In the genomic region with DNA sequence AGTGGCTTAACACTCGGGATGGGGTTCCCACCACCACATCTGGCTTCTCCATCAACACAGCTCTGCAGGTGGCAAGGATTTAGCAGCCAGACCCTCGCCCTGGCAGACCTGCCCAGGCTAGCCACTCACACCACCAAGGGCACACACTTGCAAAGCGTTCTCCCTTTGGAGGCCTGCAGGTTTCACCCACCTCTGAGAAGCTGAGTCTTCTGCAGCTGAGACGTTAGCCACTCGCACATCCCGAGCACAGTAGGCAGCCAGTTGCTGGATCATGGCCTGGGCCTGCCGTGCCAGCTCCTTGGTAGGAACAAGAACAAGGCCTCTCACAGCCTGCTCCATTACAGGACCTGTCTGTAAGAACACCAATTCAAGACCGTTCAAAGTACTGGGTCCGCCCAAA, we compare ENCODE assay signal across 8 mouse cellular contexts. TPM values are rescaled to one million over a fixed set of nuclear protein-coding genes. Genes with fewer than 3 reads are reported as not detected.
DNase-seq lines count a peak whose midpoint lies in the region; ATAC-seq and TF ChIP-seq lines count a peak whose summit lies in the region.

No protein-coding gene starts in this region.

- no peak for TF ChIP-seq CTCF in C2C12 (IDR thresholded peaks at IDR 0.05; ENCODE audit: control insufficient read depth, insufficient read depth, insufficient read length)

- H3K27me3 ChIP-seq in heart, embryonic 10.5 days (ENCODE audit: insufficient read depth, poor library complexity, severe bottlenecking) = no peaks in the 10 kb centered on the region
- no peaks in the 10 kb centered on the region for H3K27me3 ChIP-seq in C2C12 (ENCODE audit: control insufficient read depth, insufficient read depth, insufficient read length)
- H3K27me3 ChIP-seq in forebrain, embryonic 12.5 days = no peaks in the 10 kb centered on the region
- H3K27me3 ChIP-seq in liver, embryonic 13.5 days = no peaks in the 10 kb centered on the region

- ATAC-seq in forebrain, embryonic 12.5 days (ENCODE audit: low FRiP score) = no peak
- ATAC-seq in liver, embryonic 13.5 days (ENCODE audit: low read depth) = no peak

- peaks cover 35% of the 10 kb centered on the region for H3K79me2 ChIP-seq in C2C12 (ENCODE audit: control insufficient read depth, insufficient read depth)

- WGBS in heart, embryonic 10.5 days = 63% methylated on average over 9 of the region's 9 CpGs
- 73% methylated on average over 9 of the region's 9 CpGs for WGBS in forebrain, embryonic 12.5 days
- WGBS in liver, embryonic 13.5 days (ENCODE audit: insufficient replicate concordance) = 49% methylated on average over 9 of the region's 9 CpGs

- peak overlapping the region; percentile 87 for H3K9ac ChIP-seq in forebrain, embryonic 12.5 days
- H3K9ac ChIP-seq in liver, embryonic 13.5 days = peak overlapping the region; percentile 83

- H3K79me3 ChIP-seq in C2C12 (ENCODE audit: low read depth) = peaks cover 24% of the 10 kb centered on the region

- peaks cover 61% of the 10 kb centered on the region for H3K36me3 ChIP-seq in heart, embryonic 10.5 days
- peaks cover 61% of the 10 kb centered on the region for H3K36me3 ChIP-seq in C2C12 (ENCODE audit: control insufficient read depth, insufficient read depth)
- peaks cover 68% of the 10 kb centered on the region for H3K36me3 ChIP-seq in forebrain, embryonic 12.5 days (replicated peaks)
- H3K36me3 ChIP-seq in liver, embryonic 13.5 days = peaks cover 62% of the 10 kb centered on the region

- intact Hi-C loops in heart, postnatal 36 days (cut with DNase I) = loop anchor here (2.0 kb wide), 1 partner anchor 66 kb away; a partner anchor contains a TSS

- H3K27ac ChIP-seq in heart, embryonic 10.5 days = peak overlapping the region; percentile 90; the same call in 1 of the 2 replicates
- no peak overlapping the region for H3K27ac ChIP-seq in forebrain, embryonic 12.5 days
- 0 out of 2 replicates have a peak overlapping the region, but pooled peaks have one; percentile 18 for H3K27ac ChIP-seq in liver, embryonic 13.5 days

- H3K4me2 ChIP-seq in forebrain, embryonic 12.5 days = peak overlapping the region; percentile 91
- peak overlapping the region; percentile 85 for H3K4me2 ChIP-seq in liver, embryonic 13.5 days

- H3K4me1 ChIP-seq in heart, embryonic 10.5 days = peaks cover 8% of the 10 kb centered on the region
- H3K4me1 ChIP-seq in forebrain, embryonic 12.5 days = peaks cover 14% of the 10 kb centered on the region
- H3K4me1 ChIP-seq in liver, embryonic 13.5 days (replicated peaks) = peaks cover 26% of the 10 kb centered on the region

- peak overlapping the region; percentile 88 for H3K4me3 ChIP-seq in heart, embryonic 10.5 days
- H3K4me3 ChIP-seq in C2C12 (ENCODE audit: insufficient read depth, poor library complexity, severe bottlenecking) = peak overlapping the region; percentile 95
- H3K4me3 ChIP-seq in forebrain, embryonic 12.5 days (replicated peaks) = peak overlapping the region; percentile 90
- peak overlapping the region; percentile 82 for H3K4me3 ChIP-seq in liver, embryonic 13.5 days (replicated peaks)

- H3K9me3 ChIP-seq in heart, embryonic 10.5 days = no peaks in the 10 kb centered on the region
- H3K9me3 ChIP-seq in forebrain, embryonic 12.5 days = no peaks in the 10 kb centered on the region
- no peaks in the 10 kb centered on the region for H3K9me3 ChIP-seq in liver, embryonic 13.5 days (replicated peaks)

- H3ac ChIP-seq in C2C12 (ENCODE audit: control insufficient read depth, insufficient read length, low read depth) = peak overlapping the region; percentile 99

- no peak for DNase-seq in heart, embryonic 10.5 days (ENCODE audit: low spot score)
- no peak for DNase-seq in heart, postnatal 36 days
- no peak for DNase-seq in liver, embryonic 13.5 days
- no peak for DNase-seq in urinary bladder, postnatal 4 days (ENCODE audit: low spot score in 2 of 2)
- no peak for DNase-seq in layer of hippocampus, adult 11-12 months (ENCODE audit: low spot score)
- DNase-seq in retina, embryonic 14.5 days (ENCODE audit: low spot score) = no peak

TF ChIP-seq in C2C12, 6 proteins besides CTCF, POLR2A, EP300 and RAD21:
- TF ChIP-seq MYOG (IDR thresholded peaks at IDR 0.05; ENCODE audit: control insufficient read depth, extremely low read depth, insufficient read length) (no peak), USF1 (IDR thresholded peaks at IDR 0.05; ENCODE audit: low read depth) (no peak), MYOD1 (IDR thresholded peaks at IDR 0.05; ENCODE audit: control insufficient read depth, insufficient read length, low read depth) (no peak), MAX (IDR thresholded peaks at IDR 0.05) (no peak)

RNA-seq across cellular contexts. Expression of a gene that starts 1.0 kb away (rescaled TPM):
- polyA plus RNA-seq in heart, embryonic 10.5 days (2016; fragmentation: Nextera tagmentation; extraction: Ambion mirVana) = 93.7 and 111 TPM in 2 replicates
- total RNA-seq in heart, postnatal 36 days (2021) = 10 to 100 TPM; 23.5 to 25.5 TPM
- polyA plus RNA-seq in C2C12 (2012; fragmentation: generic; extraction: Trizol) = 77.3 TPM
- 97.4 TPM in 2 replicates for polyA plus RNA-seq in forebrain, embryonic 12.5 days (2016; fragmentation: Nextera tagmentation; extraction: Ambion mirVana)
- 72.6 and 78.4 TPM in 2 replicates for polyA plus RNA-seq in liver, embryonic 13.5 days (2015; fragmentation: Nextera tagmentation; extraction: Ambion mirVana)

RNA-seq across cellular contexts. Expression of a gene that starts 8.0 kb away (rescaled TPM):
- 85.6 and 101 TPM in 2 replicates for polyA plus RNA-seq in heart, embryonic 10.5 days (2016; fragmentation: Nextera tagmentation; extraction: Ambion mirVana)
- total RNA-seq in heart, postnatal 36 days (2021) = 10 to 100 TPM; 82.9 to 94.8 TPM
- polyA plus RNA-seq in C2C12 (2012; fragmentation: generic; extraction: Trizol) = 58.0 TPM
- polyA plus RNA-seq in forebrain, embryonic 12.5 days (2016; fragmentation: Nextera tagmentation; extraction: Ambion mirVana) = 151 TPM in 2 replicates
- 37.0 and 42.9 TPM in 2 replicates for polyA plus RNA-seq in liver, embryonic 13.5 days (2015; fragmentation: Nextera tagmentation; extraction: Ambion mirVana)

RNA-seq across cellular contexts. Expression of a gene that starts 24.8 kb away (rescaled TPM):
- polyA plus RNA-seq in heart, embryonic 10.5 days (2016; fragmentation: Nextera tagmentation; extraction: Ambion mirVana) = 187 and 299 TPM in 2 replicates
- 1,000 to 10,000 TPM; 1,707 to 1,741 TPM for total RNA-seq in heart, postnatal 36 days (2021)
- 102 TPM for polyA plus RNA-seq in C2C12 (2012; fragmentation: generic; extraction: Trizol)
- 87.7 and 96.4 TPM in 2 replicates for polyA plus RNA-seq in forebrain, embryonic 12.5 days (2016; fragmentation: Nextera tagmentation; extraction: Ambion mirVana)
- polyA plus RNA-seq in liver, embryonic 13.5 days (2015; fragmentation: Nextera tagmentation; extraction: Ambion mirVana) = 83.9 and 102 TPM in 2 replicates

RNA-seq across cellular contexts. Expression of a gene that starts 36.7 kb away (rescaled TPM):
- polyA plus RNA-seq in heart, embryonic 10.5 days (2016; fragmentation: Nextera tagmentation; extraction: Ambion mirVana) = 0.06 TPM in 1 of 2 replicates, not detected in the other
- under 1 TPM in 1 of 2 experiments, not detected in 1; 0.08 TPM for total RNA-seq in heart, postnatal 36 days (2021)
- 0.01 TPM for polyA plus RNA-seq in C2C12 (2012; fragmentation: generic; extraction: Trizol)
- polyA plus RNA-seq in forebrain, embryonic 12.5 days (2016; fragmentation: Nextera tagmentation; extraction: Ambion mirVana) = not detected in 2 replicates
- polyA plus RNA-seq in liver, embryonic 13.5 days (2015; fragmentation: Nextera tagmentation; extraction: Ambion mirVana) = 0.08 and 0.10 TPM in 2 replicates
